Mouse (Mus musculus): ENCODE measurements around the gene L3mbtl4. TPM values are rescaled to one million over a fixed set of nuclear protein-coding genes. Genes with fewer than 3 reads are reported as not detected.

Gene L3mbtl4
- polyA plus RNA-seq (2016; fragmentation: Nextera tagmentation; extraction: Ambion mirVana): 0.11 TPM in 1 of 2 replicates, not detected in the other

DNA sequence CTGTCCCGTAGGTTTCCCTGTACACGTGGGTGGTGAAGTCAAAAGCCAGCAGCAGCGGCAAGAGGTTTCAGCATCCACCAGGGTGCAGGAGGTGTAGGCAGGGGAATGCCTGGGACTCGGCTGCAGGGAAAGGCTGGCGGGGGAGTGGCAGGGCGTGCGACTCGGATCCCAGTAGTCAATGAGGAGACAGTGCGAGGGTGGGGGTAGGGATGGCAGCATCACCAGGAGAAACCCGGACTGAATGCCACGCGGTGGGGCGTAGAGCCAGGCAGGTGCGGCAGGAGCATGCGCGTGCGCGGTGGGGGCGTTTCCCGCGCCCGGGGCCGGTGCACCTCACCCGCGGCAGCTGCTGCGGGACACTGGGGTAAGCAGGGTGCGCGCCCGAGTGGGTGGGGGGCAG lies at the start of gene L3mbtl4:
Gene L3mbtl4 (plus strand): TSS at position 271 of the 400 bp plus-strand sequence.
- H3K27ac ChIP-seq: peak within 1 kb of the TSS; percentile 62
- peaks cover 10% of the 10 kb centered on the region for H3K4me1 ChIP-seq
- DNase-seq (ENCODE audit: extremely low spot score, low spot score): peak; percentile 43
- peaks cover 45% of the 10 kb centered on the region for H3K27me3 ChIP-seq (ENCODE audit: poor library complexity, severe bottlenecking)
- no peaks in the 10 kb centered on the region for H3K36me3 ChIP-seq (replicated peaks)
- no peaks in the 10 kb centered on the region for H3K9me3 ChIP-seq
- 2% methylated on average over 25 of the region's 29 CpGs for WGBS
- H3K4me3 ChIP-seq: peak within 1 kb of the TSS; percentile 70

DNA sequence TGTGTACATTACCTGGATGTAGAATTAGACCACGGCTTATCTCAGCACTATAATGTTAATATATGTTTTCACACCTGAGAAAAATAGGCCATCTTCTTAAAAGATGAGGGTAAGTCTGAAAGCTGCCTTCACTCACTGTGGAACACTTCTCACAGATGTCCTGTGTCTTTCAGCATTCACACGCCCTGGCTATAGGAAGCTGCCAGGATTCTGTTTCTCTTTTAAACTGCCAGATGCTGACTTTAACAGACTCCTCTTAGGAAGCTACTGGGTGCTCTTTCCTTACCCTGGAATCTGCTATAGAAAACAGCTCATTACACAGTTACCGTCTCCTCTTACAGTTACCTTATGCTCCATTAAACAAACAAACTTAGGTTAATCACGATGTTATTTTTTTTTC lies 43.1 kb upstream of the L3mbtl4 start:
- no peak overlapping the region for H3K4me3 ChIP-seq
- 89% methylated on average over 4 of the region's 4 CpGs for WGBS
- no peak overlapping the region for H3K27ac ChIP-seq
- no peaks in the 10 kb centered on the region for H3K4me1 ChIP-seq
- H3K27me3 ChIP-seq (ENCODE audit: poor library complexity, severe bottlenecking): no peaks in the 10 kb centered on the region
- H3K36me3 ChIP-seq (replicated peaks): no peaks in the 10 kb centered on the region
- H3K9me3 ChIP-seq: no peaks in the 10 kb centered on the region
- no peak for DNase-seq (ENCODE audit: extremely low spot score, low spot score)

DNA sequence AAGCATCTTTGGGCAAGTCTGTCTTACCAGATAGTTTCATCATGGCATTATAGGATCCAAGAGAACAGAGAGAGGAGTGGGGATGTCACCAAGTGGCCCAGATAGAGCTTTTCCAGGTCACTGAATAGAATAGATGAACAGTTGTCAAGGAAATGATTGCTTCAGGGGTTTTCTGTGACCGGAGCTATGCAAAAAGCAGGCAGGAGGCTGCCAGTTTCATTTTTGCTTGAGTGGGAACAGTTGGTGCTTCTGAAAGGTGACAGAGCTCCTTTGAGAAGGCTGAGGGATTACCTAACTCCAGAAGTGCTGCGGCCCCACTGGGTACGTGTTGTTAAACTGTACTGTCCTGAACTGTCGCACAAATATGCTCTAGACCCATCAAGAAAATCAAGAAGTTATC lies 38.2 kb upstream of the L3mbtl4 start:
- H3K27me3 ChIP-seq (ENCODE audit: poor library complexity, severe bottlenecking): no peaks in the 10 kb centered on the region
- no peak overlapping the region for H3K27ac ChIP-seq
- WGBS: 84% methylated on average over 4 of the region's 4 CpGs
- H3K4me3 ChIP-seq: no peak overlapping the region
- DNase-seq (ENCODE audit: extremely low spot score, low spot score): no peak
- no peaks in the 10 kb centered on the region for H3K9me3 ChIP-seq
- H3K4me1 ChIP-seq: no peaks in the 10 kb centered on the region
- H3K36me3 ChIP-seq (replicated peaks): no peaks in the 10 kb centered on the region

DNA sequence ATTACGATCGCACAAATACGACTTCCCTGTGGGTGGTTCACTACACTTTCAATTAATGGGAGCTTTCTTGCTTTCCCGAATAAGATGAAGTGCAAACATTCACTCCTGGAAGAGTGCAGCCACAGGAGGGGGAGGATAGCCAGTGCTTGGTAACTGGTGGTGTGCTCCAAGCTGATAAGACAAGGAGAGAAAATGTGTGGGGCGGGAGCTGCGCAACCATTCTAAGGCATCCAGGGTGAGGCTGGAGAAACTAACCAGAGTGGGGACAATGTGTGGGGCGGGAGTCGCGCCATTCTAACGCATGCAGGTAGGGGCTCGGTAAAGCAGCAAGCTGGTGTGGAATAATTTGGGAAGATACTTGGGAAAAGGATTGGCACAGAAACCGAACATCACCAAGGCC lies 36.6 kb upstream of the L3mbtl4 start:
- DNase-seq (ENCODE audit: extremely low spot score, low spot score): no peak
- H3K9me3 ChIP-seq: no peaks in the 10 kb centered on the region
- 88% methylated on average over 12 of the region's 12 CpGs for WGBS
- no peaks in the 10 kb centered on the region for H3K4me1 ChIP-seq
- no peaks in the 10 kb centered on the region for H3K36me3 ChIP-seq (replicated peaks)
- no peak overlapping the region for H3K4me3 ChIP-seq
- no peaks in the 10 kb centered on the region for H3K27me3 ChIP-seq (ENCODE audit: poor library complexity, severe bottlenecking)
- no peak overlapping the region for H3K27ac ChIP-seq

DNA sequence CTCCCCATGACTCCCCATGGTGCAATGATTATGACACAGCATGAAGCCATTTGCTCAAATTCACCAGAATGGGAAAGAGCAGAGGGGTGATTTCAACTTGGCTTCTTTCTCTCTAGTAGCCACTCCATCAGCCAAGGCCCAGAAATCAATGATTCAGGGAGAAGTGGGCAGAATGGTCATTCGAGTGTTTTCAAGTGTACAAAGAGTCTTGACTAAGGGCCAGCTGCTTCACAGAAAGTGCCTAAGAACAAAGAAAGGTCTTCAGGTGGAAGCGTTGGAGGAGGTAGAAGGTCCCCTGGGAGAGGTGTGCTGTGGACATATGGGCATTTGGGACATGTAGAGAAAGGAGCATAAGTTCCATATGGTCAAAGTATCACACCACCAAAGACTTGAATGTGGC lies 33.4 kb upstream of the L3mbtl4 start:
- no peaks in the 10 kb centered on the region for H3K36me3 ChIP-seq (replicated peaks)
- WGBS: 93% methylated on average over 2 of the region's 2 CpGs
- no peak for DNase-seq (ENCODE audit: extremely low spot score, low spot score)
- no peaks in the 10 kb centered on the region for H3K4me1 ChIP-seq
- no peaks in the 10 kb centered on the region for H3K27me3 ChIP-seq (ENCODE audit: poor library complexity, severe bottlenecking)
- no peak overlapping the region for H3K4me3 ChIP-seq
- H3K27ac ChIP-seq: no peak overlapping the region
- no peaks in the 10 kb centered on the region for H3K9me3 ChIP-seq

DNA sequence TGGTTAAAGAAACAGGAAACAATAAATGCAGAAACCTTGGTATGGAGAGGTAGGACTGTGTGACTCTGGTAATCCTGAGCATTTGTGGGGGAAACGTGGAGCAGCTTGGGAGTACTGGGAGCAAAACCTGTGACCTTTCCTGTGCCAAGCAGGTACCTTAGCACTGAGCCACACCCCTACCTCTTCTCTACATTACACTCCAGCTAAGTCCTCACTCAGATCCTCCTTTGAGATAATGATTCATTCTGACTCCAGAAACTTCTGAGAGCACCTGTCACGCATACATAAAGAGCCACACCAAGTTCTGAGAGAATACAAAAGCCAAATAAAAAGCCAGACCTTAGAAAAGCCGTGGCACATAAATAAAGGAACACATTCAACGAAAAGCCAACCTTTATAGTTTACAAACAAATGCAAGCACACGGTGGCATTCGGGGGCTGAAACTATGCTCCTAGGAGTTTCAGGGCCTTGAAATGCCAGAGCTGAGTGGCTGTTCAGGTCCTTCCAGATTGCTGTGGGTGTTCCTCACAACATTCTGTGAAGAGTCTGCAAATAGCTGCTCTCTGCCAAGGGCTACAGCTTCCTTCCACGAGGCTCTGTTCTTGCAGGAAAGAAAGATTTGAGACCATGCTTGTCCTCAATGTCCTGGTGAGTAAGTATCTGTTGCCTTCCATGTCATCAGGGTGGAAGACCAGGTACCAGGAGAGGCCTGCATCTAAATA lies 8.6 kb upstream of the L3mbtl4 start:
- Histone ChIP-seq H3K36me3 (replicated peaks) (no peaks in the 10 kb centered on the region), H3K27ac (no peak overlapping the region), H3K4me1 (no peaks in the 10 kb centered on the region), H3K4me3 (no peak overlapping the region), H3K9me3 (peaks cover 7% of the 10 kb centered on the region; the same call in 1 of the 2 replicates), H3K27me3 (ENCODE audit: poor library complexity, severe bottlenecking) (no peaks in the 10 kb centered on the region)
- 88% methylated on average over 7 of the region's 7 CpGs for WGBS
- no peak for DNase-seq (ENCODE audit: extremely low spot score, low spot score)

DNA sequence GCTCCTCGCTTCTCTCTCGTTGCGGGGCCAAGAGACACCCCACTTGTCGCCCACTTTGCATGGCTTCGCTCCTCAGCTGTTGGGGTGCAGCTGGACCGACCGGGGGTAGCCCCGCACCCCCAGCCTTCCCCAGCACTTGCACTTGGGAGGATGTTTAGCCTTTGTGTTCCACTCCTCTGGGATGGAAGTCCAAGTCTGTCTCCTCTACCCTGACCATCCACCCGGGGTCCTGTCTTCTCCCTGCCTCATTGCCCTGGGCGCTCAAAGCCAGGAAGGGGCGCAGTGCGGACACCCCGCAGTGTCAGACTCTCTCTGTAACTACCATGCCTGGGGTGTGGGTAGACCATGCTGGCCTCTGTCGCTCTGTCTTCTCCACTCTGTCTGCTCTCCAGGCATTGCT lies 357 bp downstream of the L3mbtl4 start:
- peaks cover 45% of the 10 kb centered on the region for H3K27me3 ChIP-seq (ENCODE audit: poor library complexity, severe bottlenecking)
- peak overlapping the region; percentile 70 for H3K4me3 ChIP-seq
- peaks cover 10% of the 10 kb centered on the region for H3K4me1 ChIP-seq
- no peak for DNase-seq (ENCODE audit: extremely low spot score, low spot score)
- H3K36me3 ChIP-seq (replicated peaks): no peaks in the 10 kb centered on the region
- no peaks in the 10 kb centered on the region for H3K9me3 ChIP-seq
- 20% methylated on average over 14 of the region's 14 CpGs for WGBS
- H3K27ac ChIP-seq: peak overlapping the region; percentile 62

DNA sequence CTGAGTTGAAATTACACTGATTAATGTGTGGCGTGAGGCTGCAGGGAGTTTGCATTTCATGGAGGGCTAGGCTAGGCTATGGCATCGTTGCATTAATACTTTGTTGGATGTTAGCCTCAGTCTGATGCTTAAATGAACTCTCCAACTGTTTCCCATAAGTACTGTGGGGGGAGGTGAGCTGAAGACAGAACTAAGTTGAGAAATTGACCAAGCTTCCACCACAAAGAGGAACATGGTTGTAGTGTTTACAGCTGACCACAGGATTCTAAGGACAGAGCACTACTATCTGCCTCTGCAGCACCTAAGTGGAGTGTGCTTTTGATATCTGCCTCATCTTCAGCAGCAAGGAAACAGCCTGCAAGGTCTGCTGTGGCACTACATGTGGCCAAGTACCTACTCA lies 1.5 kb downstream of the L3mbtl4 start:
- Histone ChIP-seq H3K27ac (no peak overlapping the region), H3K36me3 (replicated peaks) (no peaks in the 10 kb centered on the region), H3K4me1 (peaks cover 10% of the 10 kb centered on the region), H3K9me3 (no peaks in the 10 kb centered on the region), H3K4me3 (no peak overlapping the region), H3K27me3 (ENCODE audit: poor library complexity, severe bottlenecking) (peaks cover 45% of the 10 kb centered on the region)
- no peak for DNase-seq (ENCODE audit: extremely low spot score, low spot score)
- 87% methylated on average over 2 of the region's 2 CpGs for WGBS

DNA sequence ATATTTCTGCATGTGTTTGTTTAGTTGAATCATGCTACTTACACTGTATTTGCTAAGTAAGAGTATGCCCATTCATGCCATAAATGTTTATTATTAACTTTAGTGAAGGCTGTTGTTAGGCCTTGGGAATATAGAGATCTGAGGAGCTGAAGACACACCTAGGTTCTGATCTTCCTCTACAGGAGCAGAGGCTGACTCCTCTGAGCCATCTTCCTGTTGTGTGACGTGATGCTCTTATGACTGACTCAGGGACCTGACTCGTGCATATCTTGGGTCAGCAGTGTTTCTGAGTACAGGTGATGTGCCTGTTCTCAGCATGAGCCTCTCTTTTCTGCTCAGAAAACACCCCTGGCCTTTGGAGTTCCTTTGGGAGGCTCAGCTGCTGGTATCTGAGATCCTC lies 7.3 kb downstream of the L3mbtl4 start:
- Histone ChIP-seq H3K9me3 (no peaks in the 10 kb centered on the region), H3K4me1 (peaks cover 7% of the 10 kb centered on the region), H3K36me3 (replicated peaks) (no peaks in the 10 kb centered on the region), H3K4me3 (no peak overlapping the region), H3K27ac (no peak overlapping the region), H3K27me3 (ENCODE audit: poor library complexity, severe bottlenecking) (0 out of 2 replicates have a peak, but pooled peaks cover under 1% of the 10 kb centered on the region)
- DNase-seq (ENCODE audit: extremely low spot score, low spot score): no peak
- 79% methylated on average over 2 of the region's 2 CpGs for WGBS

DNA sequence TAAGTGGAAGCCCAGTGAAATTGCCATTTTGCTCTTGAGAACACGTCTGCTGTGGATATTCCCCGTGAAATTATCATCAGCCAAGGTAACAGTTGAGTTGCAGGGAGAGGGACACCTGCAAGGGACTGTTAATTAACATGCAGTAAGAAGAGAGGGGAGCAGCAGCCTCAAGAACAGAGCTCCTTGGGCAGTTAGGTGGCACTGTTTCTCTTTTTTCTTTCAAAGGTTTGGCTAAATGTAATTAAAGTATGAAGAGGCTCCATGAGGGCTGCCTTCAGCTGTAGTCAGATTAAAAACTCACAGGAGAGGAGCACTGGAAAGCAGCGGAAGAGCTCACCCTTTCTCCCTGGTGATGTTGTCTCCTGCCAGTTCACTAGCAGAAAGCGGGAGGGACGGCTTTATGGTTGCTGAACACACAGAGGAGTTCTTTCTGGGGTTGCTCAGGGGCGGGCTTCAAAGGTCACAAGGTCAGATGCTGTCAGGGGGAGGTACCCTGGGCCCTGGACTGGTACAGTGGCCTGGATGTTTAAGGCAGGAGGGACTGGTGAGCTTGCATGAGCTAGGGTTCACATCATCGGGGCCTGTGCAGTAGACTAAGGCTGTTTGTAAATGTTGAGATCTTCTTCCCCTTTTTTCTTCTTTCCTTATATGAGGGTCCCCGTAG lies 11.7 kb downstream of the L3mbtl4 start:
- DNase-seq (ENCODE audit: extremely low spot score, low spot score): no peak
- Histone ChIP-seq H3K36me3 (replicated peaks) (no peaks in the 10 kb centered on the region), H3K9me3 (no peaks in the 10 kb centered on the region), H3K27ac (no peak overlapping the region), H3K4me3 (no peak overlapping the region), H3K4me1 (peaks cover 7% of the 10 kb centered on the region), H3K27me3 (ENCODE audit: poor library complexity, severe bottlenecking) (no peaks in the 10 kb centered on the region)
- whole genome bisulfite sequencing: 32% methylated on average over 8 of the region's 8 CpGs

DNA sequence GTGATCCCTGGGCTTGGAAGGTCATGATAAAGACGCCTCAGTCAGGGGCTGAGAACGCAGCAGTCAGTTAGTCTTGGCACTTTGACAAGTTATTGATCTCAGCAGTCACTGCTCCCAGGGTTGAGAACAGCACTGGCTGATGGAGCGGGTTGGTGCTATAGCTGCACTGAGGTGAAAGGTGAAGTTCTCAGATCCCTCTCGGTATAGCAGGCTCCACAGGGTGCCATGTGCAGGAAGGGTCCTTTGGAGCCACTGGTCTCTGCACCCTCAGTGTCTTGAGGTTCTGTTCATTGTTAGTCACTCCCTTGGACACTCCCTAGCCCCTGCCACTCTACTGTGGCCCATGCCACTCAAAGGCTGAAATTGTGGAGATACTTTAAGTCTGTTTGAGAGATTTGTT lies 14.5 kb downstream of the L3mbtl4 start:
- DNase-seq (ENCODE audit: extremely low spot score, low spot score): no peak
- H3K4me1 ChIP-seq: peaks cover 18% of the 10 kb centered on the region
- H3K27me3 ChIP-seq (ENCODE audit: poor library complexity, severe bottlenecking): no peaks in the 10 kb centered on the region
- no peaks in the 10 kb centered on the region for H3K36me3 ChIP-seq (replicated peaks)
- no peak overlapping the region for H3K27ac ChIP-seq
- WGBS: 90% methylated on average over 4 of the region's 4 CpGs
- H3K9me3 ChIP-seq: no peaks in the 10 kb centered on the region
- H3K4me3 ChIP-seq: no peak overlapping the region

DNA sequence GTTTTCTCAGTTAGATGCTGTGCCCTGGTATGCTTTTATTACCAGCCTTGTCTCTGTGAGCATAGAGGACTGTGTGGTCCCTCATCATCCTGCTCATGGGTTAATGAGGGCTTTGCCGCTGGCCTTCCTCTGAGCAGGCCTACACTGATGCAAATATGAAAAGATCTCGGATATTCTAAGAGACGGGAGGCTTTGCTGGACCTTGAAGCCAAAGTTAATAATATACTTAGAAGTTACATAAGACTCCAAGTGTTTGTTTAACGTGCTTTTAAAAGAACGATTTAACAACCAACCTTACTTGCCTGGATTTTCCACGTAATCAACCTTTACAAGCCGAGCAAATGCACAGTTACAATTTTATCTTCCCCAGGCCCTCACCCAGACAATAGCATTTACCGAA lies 15.1 kb downstream of the L3mbtl4 start:
- H3K9me3 ChIP-seq: no peaks in the 10 kb centered on the region
- no peak for DNase-seq (ENCODE audit: extremely low spot score, low spot score)
- no peak overlapping the region for H3K4me3 ChIP-seq
- no peaks in the 10 kb centered on the region for H3K36me3 ChIP-seq (replicated peaks)
- H3K27ac ChIP-seq: no peak overlapping the region
- H3K27me3 ChIP-seq (ENCODE audit: poor library complexity, severe bottlenecking): no peaks in the 10 kb centered on the region
- 93% methylated on average over 8 of the region's 8 CpGs for WGBS
- H3K4me1 ChIP-seq: peaks cover 18% of the 10 kb centered on the region

DNA sequence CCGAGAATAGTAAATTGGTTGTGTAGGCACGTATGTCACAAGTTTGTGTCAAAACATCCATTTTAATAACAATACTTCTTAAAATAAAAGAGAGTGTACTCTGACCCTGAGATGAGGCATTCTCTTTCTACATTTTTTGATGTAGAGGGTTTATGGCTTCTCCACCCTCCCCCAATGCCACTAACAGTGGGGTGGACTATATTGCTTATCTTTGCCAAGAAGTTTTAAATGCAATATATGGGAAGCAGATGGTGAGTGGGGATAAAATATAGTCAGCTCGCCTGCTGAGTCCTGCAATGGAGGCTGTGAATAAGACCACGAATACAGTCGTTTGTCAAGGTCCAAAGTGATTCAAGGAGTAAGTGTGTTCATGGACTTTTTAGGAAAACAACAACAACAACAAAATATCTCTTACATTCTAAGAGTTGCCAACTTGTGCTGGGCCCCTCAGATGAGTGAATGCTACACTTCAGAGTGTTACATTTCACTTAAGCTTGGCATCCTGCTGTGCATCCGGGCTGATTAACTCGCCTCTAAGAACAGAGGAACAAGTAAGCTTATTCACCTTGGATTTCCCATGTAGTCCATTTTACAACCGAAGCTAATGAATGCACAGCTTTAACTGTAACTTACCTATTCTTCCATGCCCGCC lies 18.2 kb downstream of the L3mbtl4 start:
- no peaks in the 10 kb centered on the region for H3K27me3 ChIP-seq (ENCODE audit: poor library complexity, severe bottlenecking)
- no peak for DNase-seq (ENCODE audit: extremely low spot score, low spot score)
- WGBS: 51% methylated on average over 9 of the region's 9 CpGs

More for the DNA sequence above, 18.2 kb downstream of the L3mbtl4 start:
- peaks cover 11% of the 10 kb centered on the region for H3K4me1 ChIP-seq
- peaks cover 4% of the 10 kb centered on the region; the same call in 1 of the 2 replicates for H3K9me3 ChIP-seq
- no peak overlapping the region for H3K4me3 ChIP-seq
- no peaks in the 10 kb centered on the region for H3K36me3 ChIP-seq (replicated peaks)
- no peak overlapping the region for H3K27ac ChIP-seq
